Mouse (Mus musculus) lung, embryonic 14.5 days (tissue): ENCODE results near the gene Gpc6. TPM values are rescaled to one million over a fixed set of nuclear protein-coding genes. Genes with fewer than 3 reads are reported as not detected.

Experiments used
- ATAC-seq: fragments of 200-750 bp; cut with Nextera tagmentation; 2 replicates; pipeline ENCODE4 v1.8.0; 2017; ENCODE audit warnings: mild to moderate bottlenecking, moderate TSS enrichment, moderate library complexity; ENCODE audit not compliant: insufficient read depth
- DNase-seq: peaks from one replicate; pipeline ENCODE4 v3.0.0-alpha.2; 2015
- H3K27ac ChIP-seq: fragments of 300-500 bp; sonication (generic); 2 replicates; pipeline ENCODE4 v1.5.1; 2014; ENCODE audit warnings: low read depth, mild to moderate bottlenecking, moderate library complexity
- H3K27me3 ChIP-seq: fragments of 300-500 bp; sonication (generic); 2 replicates; pipeline ENCODE4 v1.6.1; 2014; ENCODE audit warnings: low read length, control low read depth; ENCODE audit not compliant: insufficient read depth
- H3K36me3 ChIP-seq: fragments of 300-500 bp; sonication (generic); 2 replicates; pipeline ENCODE4 v1.6.1; 2014; ENCODE audit warnings: control low read depth; ENCODE audit not compliant: insufficient read depth
- H3K4me1 ChIP-seq: fragments of 300-500 bp; sonication (generic); 2 replicates; pipeline ENCODE4 v1.6.1; 2014; ENCODE audit warnings: antibody characterized with exemption, control low read depth; ENCODE audit not compliant: insufficient read depth
- H3K4me2 ChIP-seq: fragments of 300-500 bp; sonication (generic); 2 replicates; pipeline ENCODE4 v1.6.1; 2014; ENCODE audit warnings: mild to moderate bottlenecking
- H3K4me3 ChIP-seq: fragments of 300-500 bp; sonication (generic); 2 replicates; pipeline ENCODE4 v1.5.1; 2014; ENCODE audit warnings: low read depth, low read length
- H3K9ac ChIP-seq: fragments of 300-500 bp; sonication (generic); 2 replicates; pipeline ENCODE4 v1.6.1; 2014
- H3K9me3 ChIP-seq: fragments of 300-500 bp; sonication (generic); 2 replicates; pipeline ENCODE4 v1.6.1; 2016; ENCODE audit warnings: low read depth, low read length, control low read depth
- CTCF ChIP-seq: IDR thresholded peaks from 2 replicates; pipeline ENCODE4 v1.5.1; 2016; ENCODE audit warnings: antibody characterized with exemption, low read depth
- WGBS: fragments of 180-500 bp; shearing (Covaris S2); extraction: QIAGEN DNeasy Blood & Tissue Kit; methylation state at CpG from one replicate; pipeline ENCODE4 v1.1.7; 2014; 5-methylcytosine and 5-hydroxymethylcytosine counted together
- polyA plus RNA-seq: library from polyadenylated mRNA; unstranded; fragments of >200 nt; fragmentation: Nextera tagmentation; extraction: Ambion mirVana; gene quantifications from 2 replicates; pipeline ENCODE4 v1.2.1, GENCODE M21; 2014

The Gpc6 gene
- polyA plus RNA-seq, 1 experiment from 2014 or later = 38.9 TPM

DNA sequence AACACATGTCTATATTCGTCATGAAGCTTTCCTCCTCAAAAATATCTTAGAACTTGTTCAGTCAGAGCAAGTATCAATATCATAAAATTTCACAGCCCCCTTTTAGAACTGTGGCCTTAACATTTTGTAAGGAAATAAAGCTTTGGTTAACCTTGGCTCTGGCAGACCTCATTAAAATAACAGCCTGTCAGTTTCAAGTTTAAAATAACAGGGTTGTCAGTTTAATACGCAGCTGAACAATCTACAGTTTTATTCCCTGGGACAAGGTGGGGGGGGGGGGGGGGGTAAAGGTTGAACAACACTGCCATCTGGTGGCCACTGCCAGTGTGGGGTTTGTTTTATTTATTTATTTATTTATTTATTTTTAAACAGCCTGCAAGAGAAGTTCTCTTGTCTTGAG, 1013.4 kb downstream of the Gpc6 start:
- Histone ChIP-seq H3K4me3 (no peak overlapping the region), H3K9ac (no peak overlapping the region), H3K4me1 (no peaks in the 10 kb centered on the region), H3K9me3 (no peaks in the 10 kb centered on the region), H3K27me3 (no peaks in the 10 kb centered on the region), H3K4me2 (no peak overlapping the region), H3K27ac (no peak overlapping the region), H3K36me3 (no peaks in the 10 kb centered on the region)
- peak; percentile 69 for DNase-seq
- 24% methylated on average over 2 of the region's 2 CpGs for WGBS
- TF ChIP-seq CTCF = peak; percentile 55
- no peak for ATAC-seq

DNA sequence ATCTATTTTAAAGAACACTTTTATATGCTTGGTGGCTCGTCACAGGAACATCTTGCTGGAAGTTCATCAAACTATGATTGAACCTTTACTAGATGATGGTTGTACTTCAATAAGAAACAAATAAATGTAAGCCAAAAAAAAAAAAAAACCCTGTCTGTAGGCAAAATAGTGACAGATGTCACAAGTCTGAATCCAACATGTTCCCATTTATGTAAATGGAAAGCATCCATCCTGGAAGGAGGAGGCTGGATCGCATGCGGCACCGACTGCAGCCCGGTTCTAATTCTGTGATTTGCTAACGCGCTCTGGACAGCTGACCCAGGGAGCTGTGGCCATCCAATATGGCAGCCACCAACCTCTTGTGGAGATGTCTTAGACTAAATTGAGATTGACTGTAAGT, 1014.4 kb downstream of the Gpc6 start:
- Histone ChIP-seq H3K9me3 (no peaks in the 10 kb centered on the region), H3K9ac (no peak overlapping the region), H3K27ac (no peak overlapping the region), H3K36me3 (no peaks in the 10 kb centered on the region), H3K4me2 (no peak overlapping the region), H3K4me1 (0 out of 2 replicates have a peak, but pooled peaks cover 1% of the 10 kb centered on the region), H3K4me3 (no peak overlapping the region), H3K27me3 (no peaks in the 10 kb centered on the region)
- DNase-seq (no peak), ATAC-seq (no peak)
- 90% methylated on average over 7 of the region's 7 CpGs for WGBS
- no peak for TF ChIP-seq CTCF

DNA sequence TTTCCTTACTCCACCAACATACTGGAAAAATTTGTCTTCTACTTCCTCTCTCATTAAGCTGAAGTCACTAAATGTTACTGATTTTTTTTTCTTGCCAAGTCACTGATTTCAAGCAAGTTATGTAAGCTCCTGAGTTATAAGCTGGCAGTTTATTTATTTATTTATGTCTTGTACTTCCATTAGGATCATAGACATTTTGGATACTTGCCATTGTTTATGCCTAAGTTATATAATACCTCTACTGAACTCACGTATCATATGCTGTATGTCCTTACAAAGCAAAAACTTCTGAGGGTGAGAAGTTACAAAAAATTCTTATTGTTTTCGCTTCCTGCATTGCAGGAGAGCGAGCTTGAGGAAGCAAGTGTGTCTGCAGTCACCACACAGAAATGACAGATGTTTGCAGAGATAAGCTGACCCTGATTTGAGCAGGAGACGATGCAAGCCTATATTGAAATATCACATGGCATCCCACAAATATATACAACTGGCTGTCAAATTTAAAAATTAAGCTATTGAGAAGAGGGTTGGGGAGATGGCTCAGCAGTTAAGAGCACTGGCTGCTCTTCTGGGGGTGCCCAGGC, 1020.9 kb downstream of the Gpc6 start:
- 46% methylated on average over 4 of the region's 4 CpGs for WGBS
- Histone ChIP-seq H3K4me2 (no peak overlapping the region), H3K4me3 (no peak overlapping the region), H3K4me1 (0 out of 2 replicates have a peak, but pooled peaks cover 3% of the 10 kb centered on the region), H3K27ac (no peak overlapping the region), H3K36me3 (no peaks in the 10 kb centered on the region), H3K9ac (no peak overlapping the region), H3K27me3 (no peaks in the 10 kb centered on the region), H3K9me3 (no peaks in the 10 kb centered on the region)
- ATAC-seq (peak; percentile 38; the same call in 1 of the 2 replicates), DNase-seq (peak; percentile 67)
- TF ChIP-seq CTCF = no peak

DNA sequence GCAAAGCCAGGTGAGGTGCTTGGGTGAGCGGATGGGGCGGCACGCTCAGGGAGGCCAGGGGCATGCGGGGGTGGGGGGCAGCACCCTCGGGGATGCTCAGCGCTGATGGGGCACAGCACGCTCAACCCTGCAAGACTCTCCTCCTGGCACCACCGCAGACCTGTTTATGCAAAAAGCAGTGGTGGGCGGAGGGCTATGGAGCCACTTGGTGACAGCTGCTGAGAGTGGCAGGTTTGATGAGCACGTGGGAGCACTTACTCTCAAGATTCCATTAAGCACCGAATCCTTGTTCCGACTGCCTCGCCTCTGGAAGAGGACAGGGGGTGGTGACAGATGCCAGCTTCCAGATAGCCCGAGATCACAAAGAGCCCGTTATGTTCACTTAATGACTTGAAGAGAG, 1026.2 kb downstream of the Gpc6 start:
- H3K4me3 ChIP-seq = no peak overlapping the region
- no peak for TF ChIP-seq CTCF
- peak overlapping the region; percentile 25; the same call in 1 of the 2 replicates for H3K4me2 ChIP-seq
- no peaks in the 10 kb centered on the region for H3K9me3 ChIP-seq
- no peak overlapping the region for H3K9ac ChIP-seq
- DNase-seq (peak; percentile 18), ATAC-seq (peak; percentile 30; the same call in 1 of the 2 replicates)
- no peaks in the 10 kb centered on the region for H3K36me3 ChIP-seq
- H3K4me1 ChIP-seq = no peaks in the 10 kb centered on the region
- H3K27me3 ChIP-seq = no peaks in the 10 kb centered on the region
- WGBS = 48% methylated on average over 15 of the region's 15 CpGs
- H3K27ac ChIP-seq = no peak overlapping the region

DNA sequence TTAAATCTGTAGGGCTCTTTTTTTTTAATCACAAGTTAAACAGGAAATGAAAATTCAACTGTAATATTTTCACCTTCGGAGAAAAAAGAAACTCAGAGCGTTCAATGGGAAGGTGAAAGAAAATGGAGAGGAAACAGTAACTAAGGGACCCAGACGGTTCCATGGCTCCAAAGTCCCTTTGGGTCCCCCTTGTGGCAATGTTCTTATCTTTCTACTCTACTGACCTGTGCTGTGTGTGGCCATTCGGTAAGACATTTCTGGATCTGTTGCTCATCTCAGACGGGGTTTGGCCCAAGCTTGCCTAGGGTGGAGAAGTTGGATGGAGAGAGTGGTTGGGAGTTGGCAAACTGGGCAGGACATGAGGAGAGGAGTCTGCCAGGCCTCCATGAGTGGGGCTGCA, 1026.6 kb downstream of the Gpc6 start:
- Histone ChIP-seq H3K27ac (no peak overlapping the region), H3K9ac (no peak overlapping the region), H3K27me3 (no peaks in the 10 kb centered on the region), H3K36me3 (no peaks in the 10 kb centered on the region), H3K4me3 (no peak overlapping the region), H3K4me1 (no peaks in the 10 kb centered on the region), H3K4me2 (peak overlapping the region; percentile 25; the same call in 1 of the 2 replicates), H3K9me3 (no peaks in the 10 kb centered on the region)
- TF ChIP-seq CTCF = peak; percentile 57
- WGBS = 34% methylated on average over 5 of the region's 5 CpGs
- ATAC-seq = peak; percentile 57; the same call in 1 of the 2 replicates
- peak; percentile 75 for DNase-seq

DNA sequence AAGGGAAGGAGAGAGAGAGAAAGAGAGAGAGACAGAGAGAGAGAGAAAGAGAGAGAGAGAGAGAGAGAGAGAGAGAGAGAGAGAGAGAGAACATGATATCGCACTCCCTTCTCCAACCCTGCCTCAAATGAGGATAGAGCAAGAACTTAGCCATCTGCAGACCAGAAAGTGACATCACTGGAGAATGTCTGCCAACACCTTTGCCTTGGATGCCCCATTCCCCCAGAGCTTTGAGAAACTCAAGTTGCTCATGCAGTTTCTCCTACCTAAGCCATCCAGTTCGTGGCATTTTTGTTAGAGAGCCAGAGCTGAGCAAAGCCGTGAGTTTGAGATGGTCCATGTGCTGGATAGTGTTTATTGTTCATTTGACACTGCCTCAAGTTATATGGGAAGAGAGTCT, 1030.9 kb downstream of the Gpc6 start:
- Histone ChIP-seq H3K4me1 (no peaks in the 10 kb centered on the region), H3K27ac (no peak overlapping the region), H3K9me3 (no peaks in the 10 kb centered on the region), H3K4me3 (no peak overlapping the region), H3K9ac (no peak overlapping the region), H3K27me3 (no peaks in the 10 kb centered on the region), H3K4me2 (no peak overlapping the region), H3K36me3 (no peaks in the 10 kb centered on the region)
- ATAC-seq (no peak), DNase-seq (peak; percentile 15)
- no peak for TF ChIP-seq CTCF
- WGBS = 74% methylated on average over 3 of the region's 3 CpGs

DNA sequence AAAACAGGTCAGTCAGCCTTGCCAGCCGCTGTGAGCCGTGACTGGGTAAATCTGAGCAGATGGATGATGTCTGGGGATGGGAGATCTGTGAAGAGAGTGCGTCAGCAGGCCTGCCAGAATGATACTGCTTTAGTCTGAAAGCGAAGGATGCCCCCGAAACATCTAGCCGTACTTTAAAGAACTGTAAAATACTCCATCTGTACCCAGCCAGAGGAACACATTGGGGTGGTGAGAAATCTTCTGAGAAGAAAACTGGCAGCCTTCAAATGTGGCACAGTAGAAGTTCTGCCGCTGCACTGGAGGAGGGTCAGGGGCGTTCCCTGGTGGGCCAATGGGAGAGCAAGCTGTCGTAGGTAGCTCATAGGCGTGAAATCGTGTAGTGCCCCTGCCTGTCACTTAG, 1033.3 kb downstream of the Gpc6 start:
- H3K27me3 ChIP-seq = no peaks in the 10 kb centered on the region
- TF ChIP-seq CTCF = no peak
- H3K27ac ChIP-seq = no peak overlapping the region
- H3K4me1 ChIP-seq = no peaks in the 10 kb centered on the region
- no peak for DNase-seq
- ATAC-seq = no peak
- no peak overlapping the region for H3K9ac ChIP-seq
- H3K36me3 ChIP-seq = no peaks in the 10 kb centered on the region
- H3K9me3 ChIP-seq = no peaks in the 10 kb centered on the region
- WGBS = 85% methylated on average over 11 of the region's 11 CpGs
- H3K4me3 ChIP-seq = no peak overlapping the region
- H3K4me2 ChIP-seq = no peak overlapping the region
